Mouse (Mus musculus) Muller cell, postnatal 12 days (primary cell): ENCODE data around the gene Fut4.

ENCODE experiments used
- DNase-seq: peaks from one replicate; pipeline ENCODE4 v3.0.0-alpha.2; 2015; ENCODE audit errors: inconsistent ontology term

Fut4 gene

GRCm38 (mm10) chr9:14752001-14752522 is at the start of gene Fut4:
Gene Fut4 (minus strand): TSS chr9:14752393.
- peak; percentile 32 for DNase-seq

- DNase-seq: no peak
These were observed 35.2 kb upstream of the Fut4 start for GRCm38 (mm10) chr9:14787356-14787755.

GRCm38 (mm10) chr9:14784039-14785002 is 32.1 kb upstream of the Fut4 start, which contains the start of the genes Mre11a and Ankrd49:
Gene Mre11a (plus strand): TSS chr9:14784654.
Gene Ankrd49 (minus strand): TSS chr9:14784856.
- peak; percentile 93 for DNase-seq

- DNase-seq: no peak
These were observed 26.1 kb upstream of the Fut4 start for GRCm38 (mm10) chr9:14778341-14778740.

GRCm38 (mm10) chr9:14773813-14774212 is 21.6 kb upstream of the Fut4 start:
- no peak for DNase-seq

GRCm38 (mm10) chr9:14772074-14772473 is 19.9 kb upstream of the Fut4 start:
- no peak for DNase-seq

GRCm38 (mm10) chr9:14770803-14771471 is 18.7 kb upstream of the Fut4 start, which contains the start of gene 1700012B09Rik:
Gene 1700012B09Rik (minus strand): TSS chr9:14771030.
- DNase-seq: peak; percentile 37

- DNase-seq: no peak
These were observed 17.6 kb upstream of the Fut4 start for GRCm38 (mm10) chr9:14769811-14770210.

- DNase-seq: peak; percentile 9
These were observed 12.6 kb upstream of the Fut4 start for GRCm38 (mm10) chr9:14764765-14765164.

- peak; percentile 63 for DNase-seq
These were observed 7.1 kb upstream of the Fut4 start for GRCm38 (mm10) chr9:14759261-14759660.

- no peak for DNase-seq
These were observed 6.4 kb upstream of the Fut4 start for GRCm38 (mm10) chr9:14758590-14758989.

- DNase-seq: no peak
These were observed 2.3 kb upstream of the Fut4 start for GRCm38 (mm10) chr9:14754469-14754868.

GRCm38 (mm10) chr9:14753947-14754346 is 1.8 kb upstream of the Fut4 start:
- DNase-seq: no peak

GRCm38 (mm10) chr9:14751503-14752000 is 641 bp downstream of the Fut4 start:
- DNase-seq: no peak

GRCm38 (mm10) chr9:14750901-14751502 is 1.2 kb downstream of the Fut4 start:
- peak; percentile 30 for DNase-seq

- no peak for DNase-seq
These were observed 11.9 kb downstream of the Fut4 start, which contains the start of gene Piwil4 for GRCm38 (mm10) chr9:14740151-14740924. Gene Piwil4 (minus strand): TSS chr9:14740733.

- no peak for DNase-seq
These were observed 12.6 kb downstream of the Fut4 start for GRCm38 (mm10) chr9:14739498-14740150.

- DNase-seq: no peak
These were observed 21.2 kb downstream of the Fut4 start for GRCm38 (mm10) chr9:14730941-14731541.

- no peak for DNase-seq
These were observed 23.8 kb downstream of the Fut4 start for GRCm38 (mm10) chr9:14728365-14728764.

- no peak for DNase-seq
These were observed 25.6 kb downstream of the Fut4 start for GRCm38 (mm10) chr9:14726629-14727028.
